Mouse (Mus musculus): Measurements from ENCODE around the gene Ccdc89.

DNA sequence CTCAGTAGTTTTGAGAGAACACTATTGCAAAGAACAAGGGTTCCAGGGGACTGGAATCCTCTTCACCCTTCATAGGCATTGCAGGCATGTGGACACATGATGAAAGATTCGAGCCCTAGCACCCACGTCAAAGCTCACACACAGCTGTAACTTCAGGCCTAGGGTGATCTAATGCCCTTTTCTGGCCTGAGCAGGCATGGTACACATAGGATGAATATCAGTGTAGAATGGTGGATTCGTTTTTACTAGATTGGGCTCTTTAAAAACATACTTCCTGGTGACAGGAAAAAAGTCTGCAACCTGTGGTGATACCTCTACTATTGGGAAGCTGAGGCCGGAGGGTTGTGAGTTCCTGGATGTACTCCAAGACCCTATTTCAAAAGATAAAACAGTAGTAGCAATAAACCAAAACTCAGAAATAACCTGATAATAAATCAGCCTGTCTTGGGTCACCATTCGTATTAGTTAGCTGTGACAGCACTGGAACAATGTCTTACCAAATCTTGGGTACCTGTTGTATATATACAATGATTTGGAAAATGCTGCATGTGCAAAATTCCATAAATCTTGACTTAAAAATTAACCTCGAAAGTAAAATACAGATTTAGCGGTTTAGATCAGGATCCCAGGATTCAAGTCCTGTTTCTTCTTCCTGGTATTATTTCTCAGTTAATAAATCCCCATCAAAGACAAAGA, 29.9 kb downstream of the Ccdc89 start:
- TF ChIP-seq MAX (IDR thresholded peaks at IDR 0.05; ENCODE audit: low read depth) (no peak), POLR2A (IDR thresholded peaks at IDR 0.05; ENCODE audit: insufficient read length, low read depth) (peak; percentile 36), CEBPB (IDR thresholded peaks at IDR 0.05; ENCODE audit: insufficient read depth, poor library complexity, severe bottlenecking) (no peak), SRF (IDR thresholded peaks at IDR 0.05; ENCODE audit: control insufficient read depth, insufficient read length, low read depth) (no peak), E2F4 (IDR thresholded peaks at IDR 0.05; ENCODE audit: insufficient read depth) (no peak)

Data from myocyte (in vitro differentiated cells).